Mouse (Mus musculus): Measurements from ENCODE around the gene Kif3c.
"Not testable (repeated sequence)": the region's sequence is repeated elsewhere in the genome, so short reads cannot be mapped to it uniquely, and the experiment has no call there.

Kif3c gene

DNA sequence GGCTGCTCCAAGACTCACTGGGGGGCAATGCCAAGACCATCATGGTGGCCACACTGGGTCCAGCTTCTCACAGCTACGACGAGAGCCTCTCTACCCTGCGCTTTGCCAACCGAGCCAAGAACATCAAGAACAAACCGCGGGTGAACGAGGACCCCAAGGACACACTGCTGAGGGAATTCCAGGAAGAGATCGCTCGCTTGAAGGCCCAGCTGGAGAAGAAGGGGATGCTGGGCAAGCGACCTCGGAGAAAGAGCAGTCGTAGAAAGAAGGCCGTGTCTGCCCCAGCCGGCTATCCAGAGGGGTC, 2.0 kb downstream of the Kif3c start:
- no peak for DNase-seq (ENCODE audit: extremely low read depth, low read depth, low spot score)

GRCm38 (mm10) chr12:3368771-3369170, 3.8 kb downstream of the Kif3c start:
- no peak for DNase-seq (ENCODE audit: extremely low read depth, low read depth, low spot score)

DNA sequence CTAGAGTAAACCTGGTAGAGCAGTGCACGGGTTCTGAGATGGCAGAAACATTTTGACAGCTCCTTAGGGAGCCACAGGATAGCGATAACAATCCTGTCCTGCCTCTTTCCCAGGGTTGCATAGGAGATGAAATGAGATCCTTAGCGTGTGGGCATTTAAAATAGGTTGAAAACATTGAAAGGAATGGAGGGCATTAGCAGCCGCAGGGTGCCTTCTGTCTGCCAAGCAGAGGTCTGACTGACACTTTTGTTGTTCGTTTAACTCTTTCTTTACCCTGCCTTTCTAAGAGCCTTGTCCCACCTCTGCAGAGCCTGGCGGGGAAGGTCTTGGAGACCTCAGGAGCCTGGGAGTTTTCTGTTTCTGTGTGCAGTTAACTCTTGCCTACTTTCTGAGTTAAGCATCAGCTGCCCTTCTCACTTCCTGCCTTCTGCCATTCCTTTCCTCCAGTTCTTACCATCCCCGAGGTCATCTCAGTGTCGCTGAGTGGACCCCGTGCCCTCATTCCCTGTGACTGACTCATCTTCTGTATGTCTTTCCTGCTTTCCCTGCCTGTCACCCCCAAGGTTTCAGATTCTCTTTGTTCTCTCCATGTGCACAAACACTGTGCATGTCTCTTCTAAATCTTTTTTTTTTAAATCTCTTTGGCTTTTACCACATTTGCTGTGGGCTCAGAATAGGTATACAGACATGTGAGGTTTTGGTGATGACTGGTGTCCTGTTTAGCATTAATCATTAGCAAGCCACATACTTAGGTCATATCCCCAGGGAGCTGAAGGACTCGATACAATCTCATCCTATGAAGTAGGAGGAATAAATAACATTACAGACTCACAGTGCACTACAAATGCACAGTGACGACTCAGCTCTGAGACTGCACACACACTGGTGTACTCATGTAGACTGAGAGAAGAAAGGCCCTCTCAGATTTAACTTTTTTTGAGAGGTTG, 6.3 kb downstream of the Kif3c start:
- DNase-seq (ENCODE audit: extremely low read depth, low read depth, low spot score): no peak

- no peak for DNase-seq (ENCODE audit: extremely low read depth, low read depth, low spot score)
These were observed 7.1 kb downstream of the Kif3c start for GRCm38 (mm10) chr12:3371991-3372390.

- DNase-seq (ENCODE audit: extremely low read depth, low read depth, low spot score): no peak
These were observed 8.6 kb downstream of the Kif3c start for GRCm38 (mm10) chr12:3373566-3373965.

- DNase-seq (ENCODE audit: extremely low read depth, low read depth, low spot score): no peak
These were observed 9.6 kb downstream of the Kif3c start for GRCm38 (mm10) chr12:3374552-3374951.

DNA sequence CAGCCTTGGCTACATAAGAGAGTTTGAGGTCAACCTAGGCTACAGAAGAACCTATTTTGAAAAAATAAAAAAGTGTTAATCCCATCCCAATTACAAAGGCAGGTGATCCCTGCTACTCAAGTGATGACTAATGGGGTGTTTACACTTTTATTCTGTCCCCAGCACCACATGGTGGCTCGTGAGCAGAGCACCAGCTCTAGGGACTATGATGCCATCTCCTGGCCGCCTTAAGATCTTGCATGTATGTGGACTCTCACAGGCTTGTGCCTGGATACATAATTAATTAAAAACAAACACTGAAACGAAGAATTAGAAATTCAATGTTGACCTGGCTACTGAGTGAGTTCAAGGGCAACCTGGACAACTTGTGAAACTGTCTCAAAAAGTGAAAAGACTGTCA, 12.3 kb downstream of the Kif3c start:
- no peak for DNase-seq (ENCODE audit: extremely low read depth, low read depth, low spot score)

DNA sequence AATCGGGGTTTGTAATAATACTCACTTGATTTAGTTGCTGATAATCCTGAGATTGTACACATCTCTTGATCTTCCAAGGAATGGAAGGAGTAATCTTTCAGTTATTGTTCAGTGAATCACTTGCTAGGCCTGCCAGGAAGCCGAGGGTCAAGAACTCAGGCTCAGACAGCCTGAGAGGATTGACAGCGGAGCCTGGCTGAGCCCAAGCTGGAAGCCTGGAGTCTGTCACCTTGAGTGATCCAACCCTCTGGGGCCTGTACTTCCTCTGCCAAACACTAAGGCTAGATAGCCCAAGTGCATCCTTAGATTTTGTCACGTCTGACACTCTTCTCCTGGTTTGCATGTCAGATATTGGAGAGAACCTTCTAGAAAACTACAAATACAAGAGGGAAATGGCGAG, 12.8 kb downstream of the Kif3c start:
- DNase-seq (ENCODE audit: extremely low read depth, low read depth, low spot score): no peak

GRCm38 (mm10) chr12:3384860-3385259, 19.9 kb downstream of the Kif3c start:
- no peak for DNase-seq (ENCODE audit: extremely low read depth, low read depth, low spot score)

- DNase-seq (ENCODE audit: extremely low read depth, low read depth, low spot score): no peak
These were observed 20.3 kb downstream of the Kif3c start for GRCm38 (mm10) chr12:3385271-3385670.

- no peak for DNase-seq (ENCODE audit: extremely low read depth, low read depth, low spot score)
These were observed 21.0 kb downstream of the Kif3c start for GRCm38 (mm10) chr12:3385940-3386339.

- DNase-seq (ENCODE audit: extremely low read depth, low read depth, low spot score): no peak
These were observed 23.0 kb downstream of the Kif3c start for GRCm38 (mm10) chr12:3387891-3388290.

DNA sequence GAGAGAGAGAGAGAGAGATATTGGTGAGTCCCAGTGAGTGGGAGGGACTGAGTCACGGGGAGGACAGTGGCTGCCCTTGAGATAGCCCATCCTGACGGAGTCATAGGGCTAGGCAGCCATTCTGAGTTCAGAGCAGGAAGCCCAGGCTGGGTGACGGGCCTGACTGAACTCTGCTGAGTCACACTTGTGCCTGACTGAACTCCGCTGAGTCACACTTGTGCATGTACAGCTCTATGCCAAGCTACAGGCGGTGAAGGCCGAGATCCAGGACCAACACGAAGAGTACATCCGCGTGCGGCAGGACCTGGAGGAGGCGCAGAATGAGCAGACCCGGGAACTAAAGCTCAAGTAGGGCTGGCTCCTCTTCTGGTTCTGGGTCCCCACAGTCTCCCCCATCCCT, 24.5 kb downstream of the Kif3c start:
- DNase-seq (ENCODE audit: extremely low read depth, low read depth, low spot score): no peak

- no peak for DNase-seq (ENCODE audit: extremely low read depth, low read depth, low spot score)
These were observed 25.1 kb downstream of the Kif3c start for GRCm38 (mm10) chr12:3390071-3390470.

GRCm38 (mm10) chr12:3390577-3391262, 25.8 kb downstream of the Kif3c start:
- no peak for DNase-seq (ENCODE audit: extremely low read depth, low read depth, low spot score)

- no peak for DNase-seq (ENCODE audit: extremely low read depth, low read depth, low spot score)
These were observed 26.3 kb downstream of the Kif3c start for GRCm38 (mm10) chr12:3391276-3391675.

DNA sequence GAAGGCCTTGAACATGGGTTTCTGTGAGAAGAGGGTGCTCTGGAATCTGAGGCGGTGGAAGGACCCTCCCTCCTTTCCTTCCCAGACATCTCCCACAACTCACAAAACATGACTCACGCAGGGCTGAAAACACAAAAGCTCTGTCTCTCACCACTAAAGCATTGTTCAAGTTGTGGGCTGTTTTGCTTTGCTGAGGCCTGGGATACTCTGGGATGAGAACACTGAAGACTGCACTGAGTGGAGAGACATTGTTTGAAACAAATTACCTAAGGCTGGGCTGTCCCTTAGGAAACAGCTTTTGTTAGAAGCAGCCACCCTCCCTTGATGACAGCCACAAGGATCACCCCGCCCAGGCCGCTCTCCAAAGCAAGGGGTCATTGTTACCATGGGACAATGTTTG, 28.2 kb downstream of the Kif3c start:
- DNase-seq (ENCODE audit: extremely low read depth, low read depth, low spot score): no peak

GRCm38 (mm10) chr12:3396931-3397330, 32.0 kb downstream of the Kif3c start:
- no peak for DNase-seq (ENCODE audit: extremely low read depth, low read depth, low spot score)

DNA sequence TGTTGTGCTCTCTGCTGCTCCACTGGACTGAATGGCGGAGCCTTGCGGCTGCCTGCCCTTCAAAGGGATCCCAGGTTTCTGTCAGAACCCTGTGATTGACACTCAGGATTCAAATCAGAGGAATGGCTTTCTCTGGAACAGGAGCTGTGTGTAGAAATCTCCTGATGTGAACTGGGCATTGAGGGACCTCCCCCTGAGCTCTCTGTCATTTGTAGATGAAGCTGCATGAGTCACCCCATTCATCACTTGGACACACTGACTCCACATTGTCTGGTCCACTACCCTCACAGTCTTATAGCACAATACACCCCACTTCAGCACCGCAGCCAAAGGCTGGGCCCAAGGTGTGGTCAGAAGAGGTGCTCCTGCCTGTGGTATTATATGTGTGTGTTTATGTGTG, 40.7 kb downstream of the Kif3c start:
- not testable (repeated sequence) for DNase-seq (ENCODE audit: extremely low read depth, low read depth, low spot score)

- DNase-seq (ENCODE audit: extremely low read depth, low read depth, low spot score): no peak
These were observed 41.7 kb downstream of the Kif3c start for GRCm38 (mm10) chr12:3406585-3406984.

DNA sequence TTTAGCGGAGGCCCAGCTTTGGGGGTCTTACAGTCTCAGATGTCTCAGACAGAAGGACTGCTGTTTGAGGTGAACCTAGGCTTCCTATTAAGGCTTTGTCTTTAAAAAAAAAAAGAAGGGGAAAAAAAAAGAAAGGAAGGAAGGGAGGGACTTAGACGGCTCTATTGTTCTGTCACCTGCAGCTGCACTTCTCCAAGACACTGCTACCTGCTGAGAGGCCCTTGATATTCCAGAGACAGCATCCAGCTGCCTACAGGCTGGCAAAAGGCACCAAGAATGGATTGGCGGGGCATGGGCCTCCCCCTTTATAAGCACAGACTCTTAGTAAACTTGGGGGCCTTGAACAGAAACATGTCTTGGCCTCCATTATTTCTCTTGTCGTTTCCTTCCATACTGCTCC, 50.0 kb downstream of the Kif3c start:
- DNase-seq (ENCODE audit: extremely low read depth, low read depth, low spot score): no peak

GRCm38 (mm10) chr12:3418761-3419160, 53.8 kb downstream of the Kif3c start:
- DNase-seq (ENCODE audit: extremely low read depth, low read depth, low spot score): no peak

Measured in fat pad, adult 2 months (tissue).